Mouse (Mus musculus) spleen, adult 12 weeks (tissue): ENCODE data around the gene Trpc3.
"Not testable (repeated sequence)": the region's sequence is repeated elsewhere in the genome, so short reads cannot be mapped to it uniquely, and the experiment has no call there.

ENCODE experiments used
- DNase-seq: peaks from one replicate; pipeline ENCODE4 v3.0.0; 2022; ENCODE audit warnings: low spot score

Gene Trpc3

DNA sequence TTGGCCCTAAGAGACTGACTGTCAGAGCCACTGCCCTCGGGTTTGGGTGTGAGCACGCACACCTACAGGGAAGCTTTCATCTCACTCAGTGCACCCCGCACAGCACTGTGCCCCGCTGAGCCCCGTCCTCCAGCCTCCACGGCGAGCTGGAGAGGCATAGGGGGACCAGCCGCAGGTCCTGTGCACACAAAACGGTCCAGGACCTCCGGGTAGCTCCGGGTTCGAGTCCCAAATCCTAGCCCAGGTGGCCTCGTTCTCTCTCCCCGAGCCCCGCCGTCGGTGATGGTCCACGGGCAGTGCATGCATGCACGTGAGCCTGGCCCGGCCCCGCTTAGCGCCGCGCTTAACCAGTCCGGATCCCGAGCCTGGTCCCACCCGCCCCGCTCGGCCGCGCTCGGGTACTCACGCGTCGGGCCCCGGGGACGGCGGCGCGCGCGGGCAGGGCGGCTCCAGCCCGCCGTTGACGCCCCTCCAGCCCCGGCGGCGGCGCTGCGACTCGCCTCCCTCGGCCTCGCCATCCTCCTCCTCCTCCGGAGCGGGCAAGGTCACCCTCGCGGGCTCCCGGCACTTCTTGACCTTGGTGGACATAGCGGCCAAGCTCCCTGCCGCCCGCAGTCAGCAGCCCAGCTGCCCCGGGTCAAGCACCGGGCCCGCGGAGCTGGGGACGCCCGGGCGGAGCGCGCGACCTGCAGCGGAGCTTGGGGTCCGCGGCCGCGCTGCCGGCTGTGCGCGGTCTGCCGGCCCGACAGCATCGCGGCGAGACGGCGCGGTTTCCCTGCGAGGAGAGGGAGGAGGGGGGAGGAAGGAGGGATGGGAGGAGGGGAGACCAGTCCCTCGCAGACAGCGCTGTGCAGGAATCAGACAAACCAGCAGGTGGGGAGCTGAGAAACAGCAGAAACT, at the start of gene Trpc3:
Trpc3 (minus strand) TSS at position 776 of the 900 bp plus-strand sequence.
- no peak for DNase-seq

GRCm38 (mm10) chr3:36738071-36738470, 48.1 kb upstream of the Trpc3 start:
- no peak for DNase-seq

DNA sequence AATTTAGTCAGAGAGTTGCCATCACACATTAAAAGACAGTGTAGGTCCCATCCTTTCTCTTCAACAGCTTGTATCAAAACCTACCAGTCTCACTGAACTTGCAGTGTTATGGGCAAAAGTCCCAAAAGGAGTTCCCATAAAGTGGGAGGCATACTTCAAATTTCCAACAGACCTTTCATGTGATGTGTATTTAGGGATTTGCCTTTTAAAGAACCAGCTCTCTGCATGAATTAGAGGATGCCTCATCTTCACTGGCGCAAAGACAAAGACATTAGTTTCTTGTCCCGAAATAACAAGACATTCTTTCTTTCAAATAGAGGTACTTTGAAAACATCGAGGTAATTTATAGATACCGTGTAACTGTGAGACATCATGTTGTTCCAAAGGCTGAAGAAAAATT, 43.1 kb upstream of the Trpc3 start:
- no peak for DNase-seq

GRCm38 (mm10) chr3:36726545-36726944, 36.6 kb upstream of the Trpc3 start:
- no peak for DNase-seq

DNA sequence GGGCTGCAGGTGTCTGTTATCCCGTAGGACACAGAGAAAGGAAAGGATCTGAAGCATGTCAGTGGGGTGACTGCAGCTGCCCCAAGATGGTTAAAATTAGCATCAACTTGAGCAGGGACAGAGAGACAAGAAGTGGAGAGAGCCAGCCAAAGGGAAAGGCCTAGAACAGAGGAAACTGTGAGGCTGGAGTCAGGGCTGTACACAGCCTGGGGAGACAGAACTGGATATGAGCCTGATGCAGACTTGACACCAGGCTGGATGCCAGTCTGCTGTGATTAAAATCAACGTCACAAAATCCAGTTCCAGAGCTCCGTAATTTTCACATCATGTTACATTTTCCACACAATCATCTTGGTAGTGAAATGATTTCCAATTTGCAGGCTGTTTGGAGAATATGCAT, 31.9 kb upstream of the Trpc3 start:
- DNase-seq = no peak

DNA sequence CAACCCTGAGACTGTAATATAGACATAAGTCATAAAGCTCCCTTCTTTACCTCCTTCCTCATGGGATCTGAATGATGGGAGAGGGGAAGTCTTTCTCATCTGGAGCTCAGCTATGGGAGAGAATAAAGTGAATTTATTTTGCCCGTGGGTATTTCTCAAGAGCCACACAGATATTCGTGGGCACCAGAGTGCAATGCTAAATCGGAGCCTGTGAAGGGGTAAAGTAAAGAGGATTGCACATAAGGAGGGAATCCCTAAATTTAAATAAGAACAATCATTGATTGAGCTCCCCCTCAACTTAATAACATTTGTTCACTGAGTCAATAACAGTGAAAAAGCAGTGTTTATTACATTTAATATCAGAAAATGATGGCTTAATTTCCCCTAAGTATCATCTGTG, 19.6 kb upstream of the Trpc3 start:
- no peak for DNase-seq

DNA sequence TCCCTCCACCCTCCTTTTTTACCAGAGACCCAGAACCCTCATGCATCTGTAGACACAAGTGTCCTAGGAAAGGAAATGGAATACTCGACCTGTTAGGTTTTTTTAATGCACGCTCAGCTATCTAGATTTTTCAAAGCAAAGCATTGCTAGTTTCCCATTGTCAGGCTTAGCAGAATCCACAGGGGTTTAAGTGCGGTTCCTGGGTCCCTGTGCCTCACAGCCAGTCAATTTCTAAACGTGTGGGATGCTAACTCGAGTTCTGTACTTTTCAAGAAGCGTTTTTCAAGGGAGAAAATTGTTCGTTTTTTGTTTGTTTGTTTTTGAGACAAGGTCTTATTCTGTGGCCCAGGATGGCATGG, 304 bp upstream of the Trpc3 start:
- DNase-seq = no peak

- DNase-seq = peak; percentile 7
Measured at GRCm38 (mm10) chr3:36688874-36689273, 1.1 kb downstream of the Trpc3 start.

DNA sequence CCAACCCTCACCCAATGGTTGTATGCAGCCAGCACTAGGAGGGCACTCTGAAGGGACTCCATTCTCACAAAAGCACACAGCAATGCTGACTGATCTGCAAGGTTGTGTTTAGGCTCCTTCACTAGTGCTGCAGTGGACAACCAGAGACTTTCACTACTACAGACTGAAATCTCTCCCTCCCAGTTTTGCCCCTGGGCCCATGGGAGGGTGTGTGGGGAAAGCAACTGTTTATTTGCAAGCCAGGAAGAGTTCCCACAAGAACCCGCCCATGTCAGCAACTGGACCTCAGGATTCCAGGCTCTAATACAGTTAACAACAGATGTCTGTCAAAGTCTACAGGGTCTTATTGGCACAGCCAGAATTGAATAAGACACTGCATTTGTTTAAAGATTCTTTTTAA, 14.1 kb downstream of the Trpc3 start:
- DNase-seq = no peak

GRCm38 (mm10) chr3:36667814-36668213, 22.2 kb downstream of the Trpc3 start:
- DNase-seq = no peak

DNA sequence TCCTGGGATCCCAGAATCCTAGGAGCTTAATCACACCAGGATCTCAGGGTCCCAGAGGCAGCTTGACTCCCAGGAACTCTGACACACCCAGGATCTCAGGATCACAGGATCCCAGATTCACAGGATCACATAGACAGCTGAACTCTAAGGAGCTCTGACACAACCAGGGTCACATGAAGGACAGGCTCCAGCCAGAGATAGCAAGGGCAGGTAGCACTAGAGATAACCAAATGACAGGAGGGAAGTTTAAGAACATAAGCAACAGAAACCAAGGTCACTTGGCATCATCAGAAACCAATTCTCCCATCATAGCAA, 44.8 kb downstream of the Trpc3 start:
- DNase-seq = not testable (repeated sequence)

DNA sequence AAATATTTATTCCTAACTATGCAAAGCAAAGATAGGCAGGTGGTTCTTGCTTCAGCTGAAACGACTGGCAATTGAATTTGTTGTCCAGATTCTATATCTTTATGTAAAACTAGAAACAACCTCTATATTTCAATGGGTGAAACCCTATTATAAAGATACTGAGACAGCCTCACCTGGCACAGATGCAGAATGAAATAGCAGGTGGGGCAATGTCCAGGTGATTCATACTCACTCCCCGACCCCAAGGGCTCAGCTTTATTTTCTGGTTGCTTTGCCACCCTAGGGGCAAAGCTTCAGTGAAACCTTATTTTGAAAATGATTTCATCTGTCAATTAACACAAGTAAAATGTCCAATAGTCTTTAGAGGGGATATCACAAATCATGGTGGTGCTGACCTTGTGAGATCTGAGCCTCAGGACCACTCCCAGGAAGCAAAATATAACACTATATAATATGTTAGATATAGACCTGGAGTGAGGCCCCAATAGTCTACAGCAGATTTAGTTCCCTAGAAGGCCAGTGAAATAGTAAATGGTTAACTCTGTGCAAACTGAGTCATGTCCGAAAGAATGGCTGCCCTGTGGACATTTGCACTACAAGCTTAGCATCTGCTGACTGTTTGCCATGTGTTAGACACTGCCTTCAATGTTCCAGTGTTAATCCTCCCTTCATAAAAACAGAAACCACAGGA, 45.3 kb downstream of the Trpc3 start:
- no peak for DNase-seq

DNA sequence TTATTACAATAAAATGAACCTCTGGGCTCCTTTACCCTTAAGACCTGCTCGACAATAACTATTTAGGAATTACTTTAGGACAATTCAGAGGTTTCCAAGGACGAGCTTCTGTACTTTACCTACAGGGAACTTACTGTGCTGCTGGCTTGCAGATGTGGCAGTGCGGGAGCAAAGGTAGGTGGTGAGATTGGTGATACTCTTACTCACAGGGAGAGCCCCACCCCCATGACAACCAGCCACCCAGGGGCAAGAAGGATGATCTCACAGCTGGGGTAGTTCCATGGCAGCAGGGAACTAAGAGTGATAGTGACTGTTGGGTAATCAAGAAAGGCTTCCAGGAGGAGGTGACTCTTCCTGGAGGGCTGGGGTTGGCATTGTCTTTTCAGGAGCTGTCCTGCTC, 46.6 kb downstream of the Trpc3 start:
- DNase-seq = no peak

GRCm38 (mm10) chr3:36642736-36643135, 47.2 kb downstream of the Trpc3 start:
- DNase-seq = no peak

DNA sequence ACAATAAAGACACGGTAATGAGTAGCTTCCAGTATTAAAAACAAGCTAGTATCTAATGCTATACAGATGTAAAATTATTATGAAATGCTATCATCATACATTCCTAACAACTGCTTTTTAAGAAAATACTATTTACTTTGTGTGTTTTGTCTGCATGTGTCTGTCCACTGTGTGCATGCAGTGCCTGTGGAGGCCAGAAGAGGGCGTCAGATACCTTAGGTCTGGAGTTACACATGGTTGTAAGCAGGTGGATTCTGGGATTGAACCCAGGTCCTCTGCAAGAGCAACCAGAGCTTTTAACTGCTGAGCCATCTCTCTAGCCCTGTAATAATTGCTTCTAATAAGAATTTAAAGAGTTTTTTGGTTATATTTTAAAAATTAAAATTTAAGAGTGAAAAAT, 49.2 kb downstream of the Trpc3 start:
- DNase-seq = no peak

DNA sequence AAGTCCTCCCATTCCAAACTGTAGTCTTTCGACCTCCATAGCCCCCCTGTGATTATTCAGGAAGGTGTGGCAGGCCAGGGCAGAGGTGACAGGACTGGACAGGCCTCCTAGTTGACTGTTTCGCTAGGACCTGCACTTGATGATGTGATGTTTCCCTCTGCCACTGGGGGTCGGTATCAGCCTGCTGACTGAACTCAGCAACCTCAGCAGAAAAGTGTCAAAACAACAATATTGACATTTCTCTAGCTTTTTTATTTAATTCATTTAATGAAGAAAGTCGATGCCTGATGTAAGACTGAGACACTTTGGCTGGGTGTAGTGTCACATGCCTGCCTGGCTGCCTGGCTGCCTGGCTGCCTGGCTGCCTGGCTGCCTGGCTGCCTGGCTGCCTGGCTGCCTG, 54.5 kb downstream of the Trpc3 start:
- DNase-seq = no peak

GRCm38 (mm10) chr3:36626803-36627202, 63.2 kb downstream of the Trpc3 start:
- no peak for DNase-seq

- DNase-seq = no peak
Measured at GRCm38 (mm10) chr3:36618181-36618580, 71.8 kb downstream of the Trpc3 start.

DNA sequence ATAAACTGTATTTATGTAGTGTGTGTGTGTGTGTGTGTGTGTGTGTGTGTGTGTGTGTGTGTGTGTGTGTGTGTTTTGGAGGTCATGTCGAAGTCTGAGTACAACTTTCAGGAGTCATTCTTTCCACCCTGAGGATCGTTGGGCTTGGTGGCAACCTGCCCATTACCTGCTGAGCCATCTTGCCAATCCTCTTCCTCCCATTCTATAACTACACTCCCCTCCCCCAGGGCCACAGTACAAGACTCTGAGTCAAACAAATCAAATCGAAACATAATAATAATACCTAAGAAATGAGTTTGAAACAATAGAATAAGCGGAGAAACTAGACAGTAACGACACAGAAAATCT, 76.1 kb downstream of the Trpc3 start:
- no peak for DNase-seq

DNA sequence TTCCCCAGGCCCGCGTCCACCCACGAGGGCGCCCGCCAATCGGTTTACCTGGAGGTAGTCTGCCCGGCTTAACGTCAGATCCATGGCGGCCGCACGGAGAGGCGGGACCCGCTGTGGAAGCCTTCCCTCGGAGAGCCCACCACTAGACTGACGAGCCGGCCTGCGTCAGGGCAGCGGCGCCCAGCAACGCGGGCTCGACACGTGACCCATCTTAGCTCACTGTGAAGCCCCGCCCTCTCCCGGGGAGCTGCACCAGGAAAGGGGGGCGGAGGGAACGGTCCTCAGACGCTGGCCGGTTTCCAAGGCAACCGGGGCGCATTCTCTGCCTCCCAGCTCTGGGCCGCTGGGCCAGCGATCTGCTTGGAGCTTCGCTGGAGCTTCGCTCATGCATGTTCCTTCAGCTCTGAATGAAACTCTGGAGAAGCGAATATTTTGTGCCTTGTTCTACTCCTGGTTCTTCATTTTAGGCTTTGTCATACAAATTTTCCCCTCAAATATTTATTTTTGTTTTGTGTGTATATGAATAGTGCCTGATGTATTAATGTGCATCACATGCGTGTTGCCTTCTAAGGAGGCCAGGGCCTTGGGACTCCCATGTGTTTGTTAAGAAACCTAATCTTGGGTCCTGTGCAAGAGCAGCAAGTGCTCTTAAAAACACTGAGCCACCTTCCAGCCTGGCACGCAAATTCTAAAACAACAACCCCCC, 76.6 kb downstream of the Trpc3 start, which contains the start of gene Bbs7:
Bbs7 (minus strand) TSS at position 276 of the 706 bp plus-strand sequence.
- peak; percentile 65 for DNase-seq

DNA sequence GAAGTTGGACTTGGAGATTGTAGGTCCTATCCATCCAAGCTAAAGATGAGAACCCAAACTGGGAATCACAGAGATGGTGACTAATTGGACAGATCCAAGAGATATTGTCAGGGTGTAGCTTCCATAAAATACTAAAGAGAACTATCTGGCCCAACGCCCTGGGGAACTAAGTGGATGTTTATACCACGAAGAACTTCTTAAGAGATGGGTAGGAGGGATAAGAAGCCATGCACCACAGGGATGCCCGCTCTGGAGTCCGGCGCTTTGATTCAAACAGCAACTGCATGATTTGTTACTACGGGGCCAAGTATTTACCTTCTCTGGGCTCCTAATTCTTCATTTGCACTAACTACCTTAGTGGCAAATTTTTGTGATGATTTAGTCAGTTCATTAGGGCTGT, 77.3 kb downstream of the Trpc3 start:
- no peak for DNase-seq

DNA sequence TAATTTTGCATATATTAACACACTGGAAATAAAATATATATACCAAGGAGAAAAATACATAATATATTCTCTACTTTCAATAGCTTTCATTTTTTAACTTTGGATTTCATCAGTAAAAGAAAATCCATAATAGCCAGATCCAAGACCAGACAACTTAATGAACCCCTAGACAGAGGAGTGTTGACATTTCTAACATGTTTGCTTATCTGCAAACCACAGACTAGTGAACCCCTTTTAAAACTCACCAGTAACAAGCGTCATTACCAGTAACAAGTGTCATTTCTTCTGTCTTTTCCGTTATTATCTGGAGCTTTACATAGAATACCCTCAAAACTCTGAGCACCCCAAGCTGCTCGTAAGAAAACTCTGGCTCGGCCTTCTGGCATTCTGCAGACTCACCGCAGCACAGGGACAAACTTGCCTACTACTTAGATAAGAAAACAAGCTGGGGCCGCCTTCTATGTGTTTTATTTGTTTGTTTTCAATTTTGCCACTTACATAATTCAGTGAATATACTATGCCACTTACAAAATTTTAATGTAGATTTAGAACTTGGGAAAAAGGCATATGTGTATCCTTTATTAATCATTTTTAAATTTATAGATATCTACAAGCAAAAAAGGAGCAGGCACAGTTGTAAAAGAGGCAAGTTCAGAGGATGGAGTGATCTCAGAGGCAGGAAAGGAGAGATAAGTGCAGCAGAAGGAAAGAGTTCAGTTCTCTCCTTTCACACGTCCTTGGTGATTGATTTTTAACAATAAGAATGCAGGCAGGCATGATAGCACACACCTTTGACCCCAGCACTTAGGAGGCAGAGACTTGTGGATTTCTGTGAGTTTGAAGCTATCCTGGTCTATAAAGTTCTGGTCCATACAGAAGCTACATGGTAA, 83.8 kb downstream of the Trpc3 start:
- DNase-seq = no peak
